Mouse (Mus musculus): Measurements from ENCODE around the gene Fgfr2. TPM values are rescaled to one million over a fixed set of nuclear protein-coding genes. Genes with fewer than 3 reads are reported as not detected.

Gene Fgfr2
- total RNA-seq, 2 experiments from 2014 or later, result not detected

DNA sequence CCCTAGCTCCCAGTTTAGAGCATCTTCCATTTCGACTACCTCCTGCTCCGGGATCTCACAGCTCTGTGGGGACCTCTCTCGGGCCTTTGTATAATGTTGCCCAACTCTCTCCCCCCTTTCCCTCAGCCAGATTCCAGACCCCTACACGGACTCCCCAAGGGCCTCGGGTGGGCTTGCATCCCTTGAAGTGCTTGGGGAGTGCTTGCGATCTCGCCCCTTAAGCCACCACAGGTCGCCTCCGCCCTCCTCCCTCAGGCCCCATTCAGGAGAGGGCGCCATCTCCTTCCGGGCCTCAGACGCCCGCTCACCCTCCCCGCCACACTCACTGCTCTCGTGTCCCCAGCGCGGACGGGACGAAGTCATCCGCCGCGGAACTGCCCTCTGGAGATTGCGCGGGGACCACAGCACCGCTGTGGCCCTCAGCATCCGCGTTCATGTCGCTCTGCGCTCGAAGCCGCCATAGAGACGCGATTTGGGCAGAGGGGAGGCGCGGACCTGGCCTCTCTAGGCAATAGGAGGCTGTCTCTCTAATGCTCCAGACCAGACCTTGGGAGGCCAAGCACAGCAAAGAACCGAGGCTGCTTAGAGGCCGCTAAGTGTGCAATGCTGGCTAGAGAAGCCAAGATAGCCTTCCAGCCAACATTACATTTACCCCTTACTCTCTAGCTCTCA lies 270.8 kb downstream of the Fgfr2 start, which contains the start of gene Eef1akmt2:
Eef1akmt2 (minus strand) TSS at position 501 of the 672 bp plus-strand sequence.
- ATAC-seq (replicated peaks; ENCODE audit: poor library complexity), result peak; percentile 96

DNA sequence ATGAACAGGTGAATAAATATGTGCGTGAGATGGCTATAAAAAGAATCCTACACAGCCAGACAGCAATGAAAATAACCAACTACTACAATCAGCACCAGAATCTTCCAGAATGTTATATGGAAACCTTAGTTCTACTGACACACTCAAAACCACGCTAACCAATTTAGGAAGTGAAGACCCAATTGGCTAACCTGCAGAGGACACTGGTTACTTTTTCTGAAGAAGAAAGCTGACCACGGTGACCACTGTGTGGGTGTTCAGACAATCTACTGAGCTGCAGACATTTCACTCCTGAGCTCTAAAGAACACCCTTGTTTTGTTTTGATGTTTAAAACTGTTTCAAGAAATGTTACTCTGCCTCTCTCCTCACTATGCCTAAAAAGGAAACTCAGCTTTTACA lies 280.0 kb downstream of the Fgfr2 start:
- peak; percentile 39; the same call in 1 of the 2 replicates for ATAC-seq (replicated peaks; ENCODE audit: poor library complexity)

DNA sequence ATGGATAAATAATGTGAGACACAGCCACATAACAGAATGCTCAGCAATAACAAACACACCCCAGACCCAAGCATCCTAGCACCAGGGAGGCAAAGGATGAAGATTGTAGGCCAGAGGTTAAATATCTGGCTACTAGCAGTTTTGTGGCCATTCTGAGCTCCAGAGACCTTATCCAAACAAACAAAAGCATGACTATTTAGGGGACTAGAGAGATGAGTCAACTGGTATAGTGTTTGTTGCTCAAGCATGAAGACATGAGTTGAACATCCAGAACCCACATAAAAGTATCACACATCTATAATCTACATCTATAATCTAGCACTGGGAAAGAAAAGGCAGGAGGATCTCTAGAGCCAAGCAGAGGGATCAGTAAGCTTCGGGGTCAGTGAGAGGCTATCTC lies 280.7 kb downstream of the Fgfr2 start:
- no peak for ATAC-seq (replicated peaks; ENCODE audit: poor library complexity)

DNA sequence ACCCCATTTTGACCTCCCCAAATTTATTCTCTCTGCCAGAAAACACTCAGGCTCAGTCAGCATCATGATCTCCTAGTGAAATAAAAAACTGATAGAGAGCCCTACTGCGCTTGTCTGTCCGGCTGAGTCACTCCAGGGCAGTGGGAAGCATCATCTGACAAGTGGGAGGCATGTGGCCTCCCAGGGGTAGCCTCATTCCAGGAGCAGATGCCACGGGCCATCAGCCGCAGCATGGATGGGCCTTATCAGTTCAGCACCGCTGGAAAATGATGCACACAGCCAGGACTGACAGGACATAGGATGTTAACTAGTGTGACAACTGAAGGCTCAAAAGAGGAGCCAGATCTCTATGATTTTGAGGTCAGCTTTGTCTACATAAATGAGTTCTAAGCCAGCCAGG lies 281.9 kb downstream of the Fgfr2 start:
- no peak for ATAC-seq (replicated peaks; ENCODE audit: poor library complexity)

DNA sequence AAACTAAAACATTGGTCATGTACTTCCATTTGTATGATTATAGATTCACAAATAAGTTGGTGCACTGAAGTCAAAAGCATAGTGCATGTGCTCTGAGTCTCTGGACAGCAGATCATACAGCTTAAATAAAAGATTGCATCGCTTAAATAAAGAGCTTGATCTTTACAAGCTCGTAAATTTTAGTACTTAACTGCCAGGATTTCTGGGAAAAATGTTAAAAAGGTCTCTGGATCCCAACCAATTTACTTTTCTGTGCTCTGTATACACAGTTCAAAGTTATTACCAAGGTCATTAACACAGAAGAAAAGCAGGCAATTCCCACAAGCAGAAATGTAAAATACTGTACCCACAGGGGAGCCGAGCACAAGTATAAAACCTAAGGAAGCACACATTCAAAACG lies 292.2 kb downstream of the Fgfr2 start:
- no peak for ATAC-seq (replicated peaks; ENCODE audit: poor library complexity)

DNA sequence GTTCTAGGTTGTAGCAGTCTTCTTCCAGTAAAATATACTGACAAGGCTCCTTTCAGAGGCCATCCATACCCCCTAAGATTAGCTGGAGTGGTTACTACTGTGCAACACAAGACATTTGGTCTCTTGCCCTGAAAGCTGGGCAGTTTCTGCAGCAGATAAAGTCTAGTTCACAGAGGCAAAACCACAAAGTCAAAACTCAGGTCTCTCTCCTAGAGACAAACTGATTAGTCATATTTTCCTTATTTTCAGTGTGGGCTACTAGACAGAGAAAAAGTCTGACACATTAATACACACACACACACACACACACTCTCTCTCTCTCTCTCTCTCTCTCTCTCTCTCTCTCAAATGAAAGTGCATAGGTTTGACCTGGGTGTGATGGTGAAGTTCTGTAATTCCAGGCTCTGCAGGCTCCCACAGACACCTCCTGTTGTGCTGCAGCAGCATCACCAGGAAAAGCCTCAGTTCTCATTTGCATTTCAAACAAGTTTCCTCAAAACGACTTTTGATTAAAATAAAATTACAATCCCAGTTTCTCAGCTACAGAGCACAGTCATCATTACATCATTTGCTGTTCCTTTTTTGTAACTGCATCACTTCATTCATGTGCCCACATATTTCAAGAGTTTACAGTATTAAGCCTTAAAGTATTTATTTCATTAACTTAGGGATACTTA lies 298.7 kb downstream of the Fgfr2 start:
- ATAC-seq (replicated peaks; ENCODE audit: poor library complexity), result peak; percentile 92

DNA sequence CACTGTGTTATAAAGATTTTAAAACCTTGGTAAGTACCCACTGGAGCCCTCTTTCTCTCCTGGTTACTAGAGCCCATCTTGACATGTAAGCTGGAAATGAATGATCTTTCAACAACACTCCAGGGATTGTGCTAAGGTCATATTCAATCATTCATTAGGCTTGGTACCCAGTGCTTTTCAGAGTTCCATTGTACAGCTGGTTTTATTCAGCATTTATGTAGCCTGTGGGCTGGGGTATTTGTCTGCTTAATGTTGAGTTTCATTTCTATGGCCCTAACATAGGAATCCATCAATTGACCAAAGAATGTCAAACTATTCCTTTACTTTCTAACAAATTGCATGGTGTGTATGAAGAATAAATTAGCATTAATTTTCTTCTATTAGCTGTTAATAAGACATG lies 299.3 kb downstream of the Fgfr2 start:
- no peak for ATAC-seq (replicated peaks; ENCODE audit: poor library complexity)

DNA sequence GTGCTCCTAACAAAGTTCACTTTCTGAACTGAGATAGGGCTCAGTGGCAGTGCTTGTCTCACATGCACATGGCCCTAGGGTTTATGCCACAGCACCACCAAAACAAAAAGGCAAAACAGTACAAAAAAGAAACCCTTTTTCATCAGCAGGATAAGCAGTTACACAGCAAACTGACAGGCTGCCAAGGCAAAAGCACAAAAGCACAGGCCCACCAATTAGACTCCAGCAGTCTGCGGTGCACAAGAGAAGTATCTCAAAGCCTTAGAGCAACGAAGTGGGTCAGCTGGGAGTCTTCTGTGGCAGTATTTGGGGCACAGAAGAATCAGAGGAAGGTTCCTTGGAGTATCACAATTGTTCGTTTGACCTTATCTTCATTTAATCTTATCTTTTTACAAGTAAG lies 302.5 kb downstream of the Fgfr2 start:
- ATAC-seq (replicated peaks; ENCODE audit: poor library complexity), result no peak

DNA sequence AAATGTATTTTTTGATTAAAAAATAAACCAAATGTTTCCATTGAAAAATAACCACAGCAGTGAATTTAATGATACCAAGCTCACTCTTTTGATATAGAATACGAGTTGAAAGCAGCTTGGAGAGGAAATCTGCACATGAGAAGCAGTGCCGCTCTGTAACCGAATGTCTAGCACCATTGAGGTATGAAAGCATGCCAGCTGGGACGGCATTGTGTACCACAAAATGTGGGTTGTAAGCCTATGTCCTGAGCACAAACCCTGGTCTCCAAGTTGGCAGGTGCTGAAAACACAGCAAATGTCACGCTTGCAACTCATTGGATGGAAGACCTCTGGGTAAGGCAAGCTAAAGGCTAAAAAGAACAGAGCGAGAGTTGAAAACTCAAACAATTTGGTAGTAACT lies 306.1 kb downstream of the Fgfr2 start:
- ATAC-seq (replicated peaks; ENCODE audit: poor library complexity), result no peak

DNA sequence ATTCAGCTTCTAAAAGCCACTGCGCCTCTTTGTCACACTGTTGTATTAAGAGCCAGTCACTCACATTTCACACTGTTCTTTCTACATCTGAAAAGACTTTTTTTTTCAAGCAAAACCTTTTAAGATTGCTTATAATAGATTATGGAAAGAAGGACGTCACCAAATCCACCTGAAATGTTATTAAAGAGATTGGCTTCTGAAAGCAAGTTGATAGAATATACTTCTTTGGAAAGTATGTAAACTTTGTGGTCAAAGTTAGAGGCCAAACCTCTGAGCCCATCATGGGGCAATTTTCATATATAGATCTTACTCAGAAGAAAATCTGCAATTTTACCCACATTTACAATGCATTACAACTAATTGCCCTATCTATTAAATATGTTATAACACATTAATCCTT lies 306.6 kb downstream of the Fgfr2 start:
- ATAC-seq (replicated peaks; ENCODE audit: poor library complexity), result no peak

DNA sequence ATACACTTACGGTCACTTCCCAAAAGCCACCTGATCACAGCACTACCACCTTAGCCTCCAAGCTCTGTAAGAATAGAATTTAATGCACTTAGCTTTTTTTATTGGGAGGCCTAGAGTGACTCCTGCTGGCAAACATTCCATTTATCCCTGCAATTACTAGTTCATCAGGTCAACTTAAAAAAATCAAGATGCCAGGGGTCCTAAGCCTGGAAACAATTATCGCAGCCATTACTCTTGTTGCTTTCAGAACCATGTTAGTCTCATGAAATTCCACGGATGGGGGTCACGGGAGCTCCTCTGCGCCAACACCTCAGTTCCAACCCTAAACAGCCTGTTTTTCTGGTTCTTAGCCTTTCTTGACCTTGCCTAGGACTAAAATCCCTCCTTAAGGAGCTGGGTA lies 308.1 kb downstream of the Fgfr2 start:
- no peak for ATAC-seq (replicated peaks; ENCODE audit: poor library complexity)

DNA sequence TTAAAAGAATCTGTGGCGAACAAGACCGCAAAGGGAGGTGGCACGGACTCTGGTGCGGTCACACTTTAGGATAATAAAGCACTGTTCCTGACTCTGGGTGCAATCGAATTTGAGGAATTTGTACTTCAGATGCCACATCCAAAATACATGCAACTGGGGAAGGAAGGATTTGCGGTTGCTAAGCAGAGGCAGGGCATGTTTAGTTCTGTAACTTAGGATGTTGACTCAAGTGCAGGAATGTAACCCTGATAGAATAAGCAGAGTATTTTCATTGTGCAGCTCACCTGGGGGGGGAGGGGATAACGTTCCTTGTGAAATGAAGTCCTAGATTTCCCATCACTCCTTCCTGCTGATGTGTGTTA lies 309.1 kb downstream of the Fgfr2 start:
- no peak for ATAC-seq (replicated peaks; ENCODE audit: poor library complexity)

DNA sequence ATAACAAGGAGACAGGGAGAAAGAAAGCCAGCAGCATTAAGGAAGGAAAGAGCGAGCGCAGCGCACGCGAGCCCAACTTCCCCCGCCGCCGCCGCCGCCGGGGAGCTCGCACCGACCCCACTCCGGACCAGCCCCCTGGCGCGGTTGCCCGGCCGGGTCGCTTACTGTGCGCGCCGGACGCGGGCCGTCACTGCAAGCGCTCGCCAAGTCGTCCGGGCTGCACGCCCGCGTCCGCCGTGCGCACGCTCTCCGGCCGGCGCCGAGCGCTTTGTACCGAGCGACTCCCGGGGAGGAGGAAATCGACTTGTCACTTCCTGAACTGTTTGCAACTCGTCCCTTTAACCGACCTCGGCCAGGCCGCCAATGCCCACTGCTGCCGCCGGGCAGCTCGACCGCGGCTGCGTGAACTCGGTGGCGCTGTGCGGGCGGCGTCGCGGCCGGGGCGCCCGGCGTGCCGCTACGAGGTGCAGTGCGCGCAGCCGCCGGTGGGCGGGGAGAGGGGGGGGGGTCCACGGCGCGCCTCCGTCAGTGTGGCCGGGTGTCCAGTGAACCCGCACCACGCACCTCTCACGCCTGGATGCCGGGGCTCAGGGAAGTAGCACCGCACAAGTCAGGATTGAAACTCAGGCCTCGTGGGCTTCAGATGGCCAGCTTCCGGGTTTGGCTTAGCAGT lies 309.6 kb downstream of the Fgfr2 start, which contains the start of gene Fam53b:
Fam53b (minus strand) TSS at position 471 of the 673 bp plus-strand sequence.
- peak; percentile 30 for ATAC-seq (replicated peaks; ENCODE audit: poor library complexity)

DNA sequence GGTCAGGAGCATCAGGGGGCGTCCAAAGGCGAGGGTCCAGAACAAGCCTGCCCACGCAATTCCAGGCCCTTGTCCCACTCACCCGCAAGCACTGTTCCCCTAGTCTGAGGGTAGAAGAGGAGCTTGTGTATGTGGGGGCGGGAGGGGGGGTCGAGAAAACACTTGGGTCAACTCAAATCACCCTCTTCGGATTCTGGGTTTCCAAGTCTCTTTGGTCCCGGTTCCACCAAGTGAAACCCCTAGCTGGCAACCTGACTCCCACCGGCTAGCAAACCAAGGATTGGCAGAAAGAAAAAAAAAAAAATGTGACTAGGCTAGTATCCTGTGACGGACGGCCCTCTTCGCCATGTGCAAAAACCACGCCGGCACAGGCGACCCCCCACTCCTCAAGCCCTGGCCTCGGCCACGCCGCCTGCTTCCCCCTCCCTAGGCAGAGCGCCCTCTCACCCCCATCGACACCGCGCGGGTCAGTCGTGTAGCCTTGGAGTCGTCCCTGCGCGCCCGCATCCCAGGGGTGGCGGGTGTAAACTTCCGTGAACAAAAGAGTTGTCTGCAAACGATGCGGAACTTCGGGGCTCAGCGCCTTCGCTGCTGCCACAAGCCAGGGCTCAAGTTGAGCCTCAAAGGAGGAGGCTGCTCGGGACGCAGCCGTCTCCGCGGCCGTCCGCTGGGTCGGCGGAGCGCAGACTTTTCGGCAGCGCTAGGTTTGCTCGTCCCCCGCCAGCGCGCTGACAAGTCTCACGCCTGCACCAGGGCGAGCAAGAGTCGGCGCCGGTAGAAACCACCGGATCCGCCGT lies 310.3 kb downstream of the Fgfr2 start:
- ATAC-seq (replicated peaks; ENCODE audit: poor library complexity), result peak; percentile 26

DNA sequence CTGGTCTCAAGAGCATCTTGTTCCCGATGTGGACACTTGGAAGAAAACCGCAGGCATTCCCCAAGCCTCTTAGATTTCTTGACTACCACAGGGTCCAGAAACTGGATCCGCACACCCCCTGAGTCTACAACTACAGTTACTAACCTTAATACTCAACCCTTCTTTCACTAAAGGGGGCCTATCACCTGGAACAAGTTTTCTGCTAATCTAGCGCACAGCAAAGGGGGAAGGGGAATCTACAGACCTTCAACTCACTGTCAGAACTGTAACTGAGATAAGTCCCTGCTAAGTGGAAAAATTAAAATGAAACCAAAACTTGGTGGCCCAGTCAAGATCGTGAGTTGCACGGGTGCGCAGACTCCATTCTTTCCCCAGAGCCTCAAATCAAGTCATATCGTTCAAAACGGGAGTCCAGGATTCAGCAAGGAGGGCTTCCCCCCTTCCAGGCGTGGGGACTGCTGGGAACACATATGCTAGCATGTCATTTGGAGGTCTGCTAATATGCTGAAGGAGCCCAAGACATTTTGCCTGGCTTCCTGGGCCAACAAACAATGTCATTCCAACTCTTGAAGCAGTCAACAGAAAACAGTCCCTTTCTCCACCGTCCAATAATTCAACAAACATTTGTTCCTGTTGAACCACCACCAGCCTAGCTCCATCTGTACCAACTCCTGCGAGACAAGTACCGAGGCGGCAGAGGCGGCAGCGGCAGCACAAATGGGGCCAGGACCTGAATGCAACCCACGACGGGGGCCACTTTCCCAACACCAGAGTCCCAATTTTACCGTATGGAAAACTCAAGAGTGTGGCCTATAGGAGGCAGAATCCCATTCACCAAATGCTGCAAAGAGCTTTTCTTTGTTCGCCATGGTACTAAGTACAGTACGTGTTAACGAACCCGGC lies 311.2 kb downstream of the Fgfr2 start:
- peak; percentile 38 for ATAC-seq (replicated peaks; ENCODE audit: poor library complexity)

DNA sequence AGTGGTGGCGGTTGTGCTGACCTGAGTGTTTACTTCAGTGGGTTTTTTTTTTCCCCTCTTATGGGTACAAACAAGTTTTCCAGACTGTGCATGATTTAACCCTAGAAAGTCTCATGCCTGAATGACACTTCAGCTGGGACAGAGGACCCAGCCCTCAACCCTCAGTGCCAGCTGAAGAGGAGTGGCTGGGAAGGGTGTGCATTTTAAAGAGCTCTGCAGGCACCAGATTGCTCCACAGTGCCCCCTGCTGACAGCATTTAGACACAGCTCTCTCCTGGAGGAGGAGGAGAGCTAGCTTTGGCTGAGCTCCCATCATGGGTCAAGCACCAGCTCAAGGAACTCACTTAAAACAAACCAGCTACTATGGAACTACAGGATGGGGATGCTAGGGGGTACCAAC lies 312.3 kb downstream of the Fgfr2 start:
- ATAC-seq (replicated peaks; ENCODE audit: poor library complexity), result peak; percentile 69

DNA sequence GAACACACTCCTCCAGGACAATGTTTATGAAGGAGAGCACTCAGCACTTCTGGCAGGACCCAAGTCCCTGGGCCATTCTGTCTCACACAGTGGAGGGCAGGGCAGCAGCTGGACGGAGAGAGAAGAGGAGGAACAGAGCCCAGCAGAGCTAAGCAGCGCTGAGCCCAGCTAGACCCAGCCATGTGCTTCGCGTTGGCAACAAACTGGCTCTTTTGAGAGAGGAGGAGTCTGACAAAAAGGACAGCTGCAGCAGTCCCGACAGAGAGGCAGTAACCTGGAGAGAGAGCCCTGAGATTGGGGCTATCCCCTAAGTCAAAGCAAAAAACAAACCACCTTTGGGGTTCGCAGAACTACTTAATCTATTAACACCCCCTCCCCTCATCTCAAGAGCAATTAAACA lies 312.8 kb downstream of the Fgfr2 start:
- ATAC-seq (replicated peaks; ENCODE audit: poor library complexity), result no peak

DNA sequence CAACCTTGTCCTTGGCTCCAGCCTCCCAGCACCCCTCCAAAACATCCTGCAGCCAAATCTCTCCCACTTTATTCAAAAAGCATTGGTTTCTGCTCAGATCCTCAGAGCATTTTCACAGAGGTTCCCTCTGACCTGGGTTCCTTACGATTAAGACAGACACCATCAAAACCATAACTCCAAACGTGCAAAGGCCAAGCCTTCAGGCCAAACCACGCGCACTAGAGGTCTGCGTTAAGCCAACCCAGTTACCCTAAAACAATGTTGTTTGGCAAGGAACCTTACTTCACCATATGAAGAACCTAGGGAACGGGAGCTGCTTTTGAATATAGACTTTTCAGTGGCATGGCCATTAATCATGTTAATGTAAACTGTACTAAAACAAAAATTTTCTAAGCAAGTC lies 313.4 kb downstream of the Fgfr2 start:
- no peak for ATAC-seq (replicated peaks; ENCODE audit: poor library complexity)

DNA sequence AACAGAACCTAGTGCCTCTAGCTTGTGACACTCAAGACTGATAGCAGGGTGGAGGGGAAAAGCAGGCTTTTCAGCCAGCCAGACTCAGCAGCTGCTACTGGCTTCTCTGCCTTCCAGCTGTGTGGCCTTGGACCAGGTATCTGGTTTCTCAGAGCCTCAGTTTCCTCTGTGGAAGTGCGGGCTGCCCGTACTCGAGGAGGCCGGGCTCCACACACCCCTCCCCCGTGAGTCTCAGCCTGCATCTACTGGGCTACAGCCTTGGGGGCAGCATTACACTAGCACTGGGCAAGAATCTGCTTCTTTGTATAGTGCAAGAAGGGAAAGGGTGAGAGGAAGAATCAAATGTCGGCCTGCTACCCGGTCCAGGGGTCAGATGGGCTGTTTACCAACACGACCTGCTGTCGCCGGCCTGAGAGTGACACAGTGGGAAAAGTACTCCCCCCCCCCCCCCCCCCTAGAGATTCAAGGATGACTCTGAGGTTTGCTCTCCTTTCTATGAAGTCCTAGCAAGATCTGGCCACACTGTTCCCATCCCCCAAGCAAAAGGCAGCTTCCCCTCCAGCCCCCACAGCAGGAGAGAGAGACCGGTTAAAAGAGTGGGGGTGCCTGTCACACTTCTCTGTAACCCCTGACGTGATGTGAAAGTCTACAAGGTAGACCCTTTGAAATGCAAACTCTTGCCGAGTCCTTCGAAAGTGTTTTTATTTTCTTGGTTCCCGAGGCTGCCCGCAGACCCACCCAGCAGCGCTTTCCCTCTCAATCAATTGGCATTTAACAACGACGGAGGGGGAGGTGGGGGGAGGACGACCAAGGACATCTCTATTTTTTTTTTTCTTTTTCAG lies 314.1 kb downstream of the Fgfr2 start:
- ATAC-seq (replicated peaks; ENCODE audit: poor library complexity), result no peak
